Mouse (Mus musculus) embryonic facial prominence, embryonic 11.5 days (tissue): ENCODE measurements around the gene Lmo7. TPM values are rescaled to one million over a fixed set of nuclear protein-coding genes. Genes with fewer than 3 reads are reported as not detected.

Experiments
- ATAC-seq: fragments of 200-750 bp; cut with Nextera tagmentation; replicated peaks from 2 replicates; pipeline ENCODE4 v1.8.0; 2017; ENCODE audit warnings: low read depth; ENCODE audit not compliant: insufficient number of reproducible peaks, low FRiP score, low TSS enrichment
- DNase-seq: peaks from one replicate; pipeline ENCODE4 v3.0.0-alpha.2; 2015; ENCODE audit warnings: low spot score
- H3K27ac ChIP-seq: fragments of 300-500 bp; sonication (generic); replicated peaks from 2 replicates; pipeline ENCODE4 v1.5.1; 2014; ENCODE audit warnings: mild to moderate bottlenecking, low read depth, low read length, control low read depth
- H3K27me3 ChIP-seq: fragments of 300-500 bp; sonication (generic); 2 replicates; pipeline ENCODE4 v1.6.1; 2014; ENCODE audit warnings: mild to moderate bottlenecking, low read length, moderate library complexity, mixed read lengths; ENCODE audit not compliant: control insufficient read depth, insufficient read depth
- H3K36me3 ChIP-seq: fragments of 300-500 bp; sonication (generic); replicated peaks from 2 replicates; pipeline ENCODE4 v1.6.1; 2014; ENCODE audit warnings: low read depth, mild to moderate bottlenecking, low read length, moderate library complexity, mixed read lengths; ENCODE audit not compliant: control insufficient read depth, insufficient read depth
- H3K4me1 ChIP-seq: fragments of 300-500 bp; sonication (generic); 2 replicates; pipeline ENCODE4 v1.6.1; 2014; ENCODE audit warnings: low read length, mixed read lengths; ENCODE audit not compliant: control insufficient read depth, insufficient read depth
- H3K4me2 ChIP-seq: fragments of 300-500 bp; sonication (generic); 2 replicates; pipeline ENCODE4 v1.6.1; 2014; ENCODE audit warnings: low read depth, mild to moderate bottlenecking, control low read depth, low read length, moderate library complexity
- H3K4me3 ChIP-seq: fragments of 300-500 bp; sonication (generic); 2 replicates; pipeline ENCODE4 v1.5.1; 2014; ENCODE audit warnings: low read depth, low read length, control low read depth
- H3K9ac ChIP-seq: fragments of 300-500 bp; sonication (generic); replicated peaks from 2 replicates; pipeline ENCODE4 v1.6.1; 2014; ENCODE audit warnings: mild to moderate bottlenecking, control low read depth, low read length
- H3K9me3 ChIP-seq: fragments of 300-500 bp; sonication (generic); replicated peaks from 2 replicates; pipeline ENCODE4 v1.6.1; 2016; ENCODE audit warnings: mild to moderate bottlenecking, low read length, inconsistent platforms, mixed read lengths; ENCODE audit not compliant: control insufficient read depth
- WGBS: fragments of 180-500 bp; shearing (Covaris S2); extraction: QIAGEN DNeasy Blood & Tissue Kit; methylation state at CpG from one replicate; pipeline ENCODE4 v1.1.7; 2014; 5-methylcytosine and 5-hydroxymethylcytosine counted together
- polyA plus RNA-seq: library from polyadenylated mRNA; unstranded; fragments of >200 nt; fragmentation: Nextera tagmentation; extraction: Ambion mirVana; gene quantifications from 2 replicates; pipeline ENCODE4 v1.2.1, GENCODE M21; 2014

Gene Lmo7
- polyA plus RNA-seq, 1 experiment from 2014 or later = 6.7 TPM

GRCm38 (mm10) chr14:101841271-101841670 is 111.5 kb downstream of the Lmo7 start:
- Histone ChIP-seq H3K4me2 (no peak overlapping the region), H3K9ac (no peak overlapping the region), H3K4me1 (no peaks in the 10 kb centered on the region; the same call in 1 of the 2 replicates), H3K27me3 (no peaks in the 10 kb centered on the region), H3K4me3 (no peak overlapping the region), H3K27ac (no peak overlapping the region), H3K9me3 (no peaks in the 10 kb centered on the region), H3K36me3 (no peaks in the 10 kb centered on the region)
- WGBS = 85% methylated on average over 5 of the region's 5 CpGs
- ATAC-seq (no peak), DNase-seq (no peak)

- Histone ChIP-seq H3K9ac (no peak overlapping the region), H3K4me3 (no peak overlapping the region), H3K4me1 (no peaks in the 10 kb centered on the region; the same call in 1 of the 2 replicates), H3K27me3 (no peaks in the 10 kb centered on the region), H3K27ac (no peak overlapping the region), H3K4me2 (no peak overlapping the region), H3K36me3 (no peaks in the 10 kb centered on the region), H3K9me3 (no peaks in the 10 kb centered on the region)
- DNase-seq = no peak
- 85% methylated on average over 6 of the region's 6 CpGs for WGBS
- ATAC-seq = no peak
These were observed 112.8 kb downstream of the Lmo7 start for GRCm38 (mm10) chr14:101842521-101842920.

GRCm38 (mm10) chr14:101843443-101843842 is 113.7 kb downstream of the Lmo7 start:
- Histone ChIP-seq H3K27me3 (no peaks in the 10 kb centered on the region), H3K9ac (no peak overlapping the region), H3K4me2 (no peak overlapping the region), H3K9me3 (no peaks in the 10 kb centered on the region), H3K36me3 (no peaks in the 10 kb centered on the region), H3K4me3 (no peak overlapping the region), H3K4me1 (no peaks in the 10 kb centered on the region; the same call in 1 of the 2 replicates), H3K27ac (no peak overlapping the region)
- no peak for ATAC-seq
- WGBS = 91% methylated on average over 17 of the region's 17 CpGs
- no peak for DNase-seq

GRCm38 (mm10) chr14:101844467-101844866 is 114.7 kb downstream of the Lmo7 start:
- H3K9me3 ChIP-seq = no peaks in the 10 kb centered on the region
- DNase-seq (no peak), ATAC-seq (no peak)
- H3K27me3 ChIP-seq = no peaks in the 10 kb centered on the region
- no peak overlapping the region for H3K9ac ChIP-seq
- 74% methylated on average over 7 of the region's 7 CpGs for WGBS
- H3K4me2 ChIP-seq = no peak overlapping the region
- H3K27ac ChIP-seq = no peak overlapping the region
- no peaks in the 10 kb centered on the region for H3K36me3 ChIP-seq
- no peaks in the 10 kb centered on the region; the same call in 1 of the 2 replicates for H3K4me1 ChIP-seq
- H3K4me3 ChIP-seq = no peak overlapping the region

GRCm38 (mm10) chr14:101846097-101846882 is 116.5 kb downstream of the Lmo7 start:
- no peak for DNase-seq
- no peak overlapping the region for H3K4me2 ChIP-seq
- no peak overlapping the region for H3K4me3 ChIP-seq
- no peak for ATAC-seq
- H3K36me3 ChIP-seq = no peaks in the 10 kb centered on the region
- H3K27ac ChIP-seq = no peak overlapping the region
- H3K27me3 ChIP-seq = no peaks in the 10 kb centered on the region
- H3K9ac ChIP-seq = no peak overlapping the region
- no peaks in the 10 kb centered on the region; the same call in 1 of the 2 replicates for H3K4me1 ChIP-seq
- 65% methylated on average over 8 of the region's 8 CpGs for WGBS
- H3K9me3 ChIP-seq = no peaks in the 10 kb centered on the region

- no peaks in the 10 kb centered on the region for H3K9me3 ChIP-seq
- ATAC-seq = no peak
- H3K27ac ChIP-seq = no peak overlapping the region
- no peak overlapping the region for H3K4me3 ChIP-seq
- no peaks in the 10 kb centered on the region; the same call in 1 of the 2 replicates for H3K4me1 ChIP-seq
- no peak for DNase-seq
- no peaks in the 10 kb centered on the region for H3K36me3 ChIP-seq
- WGBS = 78% methylated on average over 7 of the region's 7 CpGs
- H3K4me2 ChIP-seq = no peak overlapping the region
- no peak overlapping the region for H3K9ac ChIP-seq
- H3K27me3 ChIP-seq = no peaks in the 10 kb centered on the region
These were observed 117.8 kb downstream of the Lmo7 start for GRCm38 (mm10) chr14:101847520-101847919.

GRCm38 (mm10) chr14:101852584-101853195 is 122.9 kb downstream of the Lmo7 start:
- Histone ChIP-seq H3K27me3 (no peaks in the 10 kb centered on the region), H3K36me3 (no peaks in the 10 kb centered on the region), H3K4me3 (no peak overlapping the region), H3K27ac (no peak overlapping the region), H3K9me3 (no peaks in the 10 kb centered on the region), H3K9ac (no peak overlapping the region), H3K4me2 (no peak overlapping the region), H3K4me1 (no peaks in the 10 kb centered on the region)
- WGBS = 72% methylated on average over 6 of the region's 6 CpGs
- ATAC-seq (no peak), DNase-seq (no peak)

GRCm38 (mm10) chr14:101853207-101853606 is 123.5 kb downstream of the Lmo7 start:
- DNase-seq = no peak

More at GRCm38 (mm10) chr14:101853207-101853606, 123.5 kb downstream of the Lmo7 start:
- Histone ChIP-seq H3K27ac (no peak overlapping the region), H3K36me3 (no peaks in the 10 kb centered on the region), H3K4me3 (no peak overlapping the region), H3K4me1 (no peaks in the 10 kb centered on the region), H3K27me3 (no peaks in the 10 kb centered on the region), H3K4me2 (no peak overlapping the region), H3K9me3 (no peaks in the 10 kb centered on the region), H3K9ac (no peak overlapping the region)
- WGBS = 90% methylated on average over 1 of the region's 1 CpGs
- no peak for ATAC-seq
